Mouse (Mus musculus): Measurements from ENCODE around the gene Trem2. TPM values are rescaled to one million over a fixed set of nuclear protein-coding genes. Genes with fewer than 3 reads are reported as not detected.
"Not testable (repeated sequence)": the region's sequence is repeated elsewhere in the genome, so short reads cannot be mapped to it uniquely, and the experiment has no call there.

Trem2 gene
- under 1 TPM in 1 of 2 experiments, not detected in 1; 0.83 TPM for total RNA-seq (2021)
- long read RNA-seq, experiment 1: 0 reads
- long read RNA-seq, experiment 2: 0 reads

DNA sequence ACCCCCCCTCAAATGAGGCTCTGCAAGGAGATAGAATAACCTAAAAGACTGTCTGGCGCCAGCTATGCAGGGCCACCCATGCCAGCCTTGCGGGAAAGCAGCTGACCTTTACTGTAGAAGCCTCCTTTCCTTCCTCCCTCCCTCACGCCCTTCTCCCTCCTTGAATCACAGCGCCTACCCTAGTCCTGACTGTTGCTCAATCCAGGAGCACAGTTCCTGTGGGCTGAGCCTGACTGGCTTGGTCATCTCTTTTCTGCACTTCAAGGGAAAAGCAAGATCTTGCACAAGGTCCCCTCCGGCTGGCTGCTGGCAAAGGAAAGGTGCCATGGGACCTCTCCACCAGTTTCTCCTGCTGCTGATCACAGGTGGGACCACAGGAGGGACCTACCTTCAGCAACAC is at the start of gene Trem2:
TSS of gene Trem2 (plus strand) at position 171 of the 400 bp plus-strand sequence.
- DNase-seq: no peak

DNA sequence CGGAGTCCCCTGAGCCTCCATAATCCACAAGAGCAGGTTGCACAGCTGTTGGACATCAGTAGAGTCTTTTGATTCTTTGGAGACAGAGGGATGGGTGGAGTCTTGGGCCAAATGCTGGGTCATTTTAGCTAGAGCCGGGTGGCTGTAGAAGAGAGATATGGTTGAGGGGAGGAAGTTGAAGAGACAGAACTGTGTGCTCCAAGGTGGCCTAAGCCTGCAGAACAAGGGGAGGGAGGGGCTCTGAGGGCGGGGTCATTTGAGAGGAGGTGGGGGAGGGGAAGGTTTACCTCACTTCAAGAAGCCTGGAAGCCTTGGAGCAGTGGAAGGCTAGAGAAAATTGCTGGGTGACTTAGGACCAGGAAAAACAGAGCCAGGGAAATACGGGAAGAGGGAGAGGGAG is 47.0 kb upstream of the Trem2 start, which contains the start of gene Treml2:
TSS of gene Treml2 (plus strand) at position 296 of the 400 bp plus-strand sequence.
- DNase-seq: no peak

DNA sequence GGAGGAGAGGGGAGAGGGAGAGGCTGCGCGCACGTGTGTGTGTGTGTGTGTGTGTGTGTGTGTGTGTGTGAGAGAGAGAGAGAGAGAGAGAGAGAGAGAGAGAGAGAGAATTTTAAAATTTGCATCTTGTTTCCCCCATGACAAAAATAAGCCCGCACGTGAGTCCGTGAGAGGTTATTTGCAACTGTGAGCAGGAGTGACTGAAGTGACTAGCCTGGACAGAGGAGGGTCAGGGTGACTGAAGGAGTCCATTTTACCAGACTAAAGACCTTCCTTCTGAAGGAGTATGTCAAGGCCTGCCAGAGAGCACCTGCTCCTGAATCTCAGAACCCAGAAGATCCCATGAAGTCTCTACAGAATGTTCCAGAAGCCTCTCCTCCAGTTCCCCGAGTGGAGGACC is 46.4 kb upstream of the Trem2 start:
- no peak for DNase-seq

DNA sequence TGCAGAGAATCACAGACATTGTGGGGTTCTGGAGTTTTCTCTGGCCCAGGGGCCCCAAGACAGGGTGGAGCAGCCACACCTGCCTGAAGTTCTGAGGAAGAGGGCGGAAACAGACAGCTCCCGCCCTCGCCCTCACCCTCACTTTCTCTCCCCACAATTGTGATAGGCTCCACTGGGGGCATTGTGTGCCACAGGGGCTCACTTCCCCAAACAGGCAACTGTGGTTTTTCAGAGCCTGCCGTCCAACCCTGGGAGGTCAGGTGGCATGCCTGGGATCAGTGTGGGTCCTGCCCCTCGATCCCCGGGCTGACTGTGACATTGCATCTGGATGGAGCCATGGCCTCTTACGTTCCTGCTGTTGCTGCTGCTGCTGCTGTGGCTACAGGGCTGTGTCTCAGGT is 46.0 kb upstream of the Trem2 start:
- no peak for DNase-seq

DNA sequence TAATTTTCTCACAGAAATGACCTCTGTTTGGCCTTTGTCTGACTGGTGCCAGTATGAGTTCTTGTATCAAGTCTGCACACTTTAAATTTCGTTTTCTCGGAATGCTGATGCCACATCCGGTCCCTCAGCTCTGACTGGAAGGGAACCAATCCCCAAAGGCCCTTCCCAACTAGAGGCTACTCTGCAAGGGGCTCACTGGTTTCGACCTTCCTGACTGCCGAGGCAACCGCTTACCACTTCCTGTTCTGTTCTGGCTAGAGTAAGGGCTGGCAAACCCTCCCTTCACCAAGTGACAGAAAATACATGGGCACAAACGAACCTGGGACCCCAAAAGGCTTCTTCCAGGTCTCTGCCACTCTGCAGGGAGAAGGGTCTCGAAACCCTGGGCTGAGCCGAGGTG is 45.3 kb upstream of the Trem2 start:
- no peak for DNase-seq

DNA sequence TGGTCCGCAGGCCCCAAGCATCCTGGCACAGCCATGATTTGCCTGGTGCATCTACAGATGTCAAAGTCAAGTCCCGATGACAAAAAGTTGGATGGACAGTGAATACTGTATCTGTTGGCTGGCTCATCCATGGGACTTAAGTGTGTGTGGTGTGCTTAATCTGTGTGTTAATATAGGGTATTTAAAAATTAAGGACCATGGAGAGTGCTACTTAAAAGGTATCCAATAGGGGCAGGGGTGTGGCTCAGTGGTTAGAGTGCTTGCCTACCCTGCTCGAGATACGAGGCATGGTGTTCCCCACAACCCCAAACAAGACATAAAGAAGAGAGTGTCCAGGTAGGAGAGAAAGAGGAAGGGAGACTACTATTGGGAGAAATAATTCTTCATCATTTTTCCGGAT is 44.4 kb upstream of the Trem2 start:
- DNase-seq: no peak

DNA sequence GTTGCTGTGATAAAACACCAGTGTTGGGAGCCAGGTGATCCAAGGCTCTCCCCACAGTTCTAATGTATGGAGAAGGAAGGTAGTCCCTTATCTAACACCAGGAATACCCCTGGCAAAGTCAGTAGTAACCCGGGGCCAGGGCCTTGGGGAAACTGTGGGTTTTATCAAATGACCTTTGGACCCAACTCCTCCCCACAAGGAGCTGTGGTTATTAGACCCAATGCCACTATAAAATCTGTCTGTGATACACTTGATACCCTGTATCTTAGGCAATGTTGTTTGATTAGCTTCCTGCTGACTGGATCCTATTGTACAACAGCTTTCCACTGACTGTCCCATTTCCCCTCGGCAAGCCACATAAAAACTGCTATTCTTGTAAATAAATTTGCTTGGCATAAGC is 34.1 kb upstream of the Trem2 start:
- no peak for DNase-seq

DNA sequence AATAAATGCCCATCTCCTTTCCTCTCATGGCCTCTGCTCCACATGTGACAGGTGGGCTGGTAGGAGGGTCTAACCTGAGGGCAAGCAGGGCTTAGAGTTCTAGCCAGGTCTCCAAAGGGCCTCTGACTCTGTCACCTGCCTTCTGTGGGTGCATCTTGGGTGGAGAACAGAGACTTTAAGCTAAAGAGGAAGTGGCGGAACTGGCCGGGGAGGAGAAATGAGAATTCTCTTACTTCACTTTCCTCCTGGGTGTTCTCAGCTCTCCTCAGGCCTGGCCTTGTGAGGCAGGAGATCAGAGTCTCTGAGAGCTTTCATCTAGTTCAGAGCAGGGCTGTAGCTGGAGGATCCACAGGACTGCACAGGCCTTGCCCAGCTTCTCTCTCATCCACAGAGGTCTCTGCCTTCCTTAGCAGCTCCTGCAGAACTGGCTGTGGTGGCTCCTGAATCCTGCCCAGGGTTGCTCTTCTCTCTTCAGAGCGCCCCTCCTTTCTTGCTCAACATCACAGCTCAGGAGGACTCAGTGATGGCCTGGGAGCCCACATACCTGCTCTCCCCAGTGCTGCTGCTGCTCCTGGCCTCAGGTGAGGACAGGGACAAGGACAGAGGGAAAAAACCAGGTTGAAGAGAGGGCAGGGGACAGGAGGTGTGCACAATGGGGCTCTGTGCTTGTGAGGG is 30.2 kb upstream of the Trem2 start, which contains the start of gene B430306N03Rik:
TSS of gene B430306N03Rik (plus strand) at position 237 of the 675 bp plus-strand sequence.
- not testable (repeated sequence) for DNase-seq

DNA sequence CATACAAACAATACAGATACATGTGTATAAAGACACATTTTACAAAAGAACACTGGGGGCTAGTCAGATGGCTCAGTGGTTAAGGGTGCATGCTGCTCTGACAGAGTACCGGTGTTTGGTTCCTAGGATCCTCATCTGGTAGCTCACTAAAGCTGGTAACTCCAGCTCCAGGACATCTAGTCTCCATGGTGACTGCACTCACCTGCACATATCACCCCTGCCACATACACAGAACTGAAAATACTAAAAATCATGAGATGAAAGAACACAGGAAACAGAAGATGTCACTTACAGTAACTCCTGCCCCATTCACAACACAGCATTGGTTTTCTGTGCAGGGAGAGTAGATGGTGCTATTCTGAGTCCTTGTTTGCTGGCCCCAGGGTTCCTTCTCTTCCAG is 27.5 kb upstream of the Trem2 start:
- no peak for DNase-seq

DNA sequence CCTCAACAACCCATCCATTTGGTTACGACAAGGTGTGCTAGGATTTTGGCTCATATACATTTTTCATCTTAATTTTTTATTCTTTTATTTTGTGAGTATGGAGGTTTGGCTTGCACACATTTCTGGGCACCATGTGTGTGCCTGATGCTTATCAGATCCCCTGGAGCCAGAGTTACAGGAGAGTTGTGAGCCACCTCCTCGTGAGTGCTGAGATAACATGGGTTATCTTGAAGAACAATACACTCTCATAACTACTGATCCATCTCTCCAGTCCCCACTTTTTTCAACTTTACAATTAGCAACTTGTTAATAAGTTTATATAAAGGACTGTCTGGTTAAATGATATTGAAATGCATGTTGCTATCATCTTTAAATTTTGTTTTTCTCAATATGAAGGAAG is 24.9 kb upstream of the Trem2 start:
- no peak for DNase-seq

DNA sequence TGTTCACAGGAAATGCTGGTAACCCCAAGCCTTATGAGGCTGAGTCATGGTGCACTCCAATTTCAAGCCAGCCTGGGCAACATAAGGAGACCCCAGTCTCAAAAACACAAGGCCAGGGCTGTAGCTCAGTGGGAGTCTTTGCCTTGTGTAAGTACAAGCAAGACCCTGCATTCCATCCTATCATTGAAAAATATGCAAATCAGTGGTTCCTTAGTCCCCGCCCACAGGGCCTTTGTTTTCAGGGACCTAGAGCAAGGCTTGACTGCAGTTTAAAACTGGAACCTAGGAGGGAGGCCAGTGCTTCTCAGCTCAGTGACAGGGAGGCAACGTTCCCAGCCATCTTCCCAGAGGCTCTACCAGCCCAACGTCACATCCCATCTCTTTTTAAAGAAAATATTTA is 23.0 kb upstream of the Trem2 start:
- no peak for DNase-seq

DNA sequence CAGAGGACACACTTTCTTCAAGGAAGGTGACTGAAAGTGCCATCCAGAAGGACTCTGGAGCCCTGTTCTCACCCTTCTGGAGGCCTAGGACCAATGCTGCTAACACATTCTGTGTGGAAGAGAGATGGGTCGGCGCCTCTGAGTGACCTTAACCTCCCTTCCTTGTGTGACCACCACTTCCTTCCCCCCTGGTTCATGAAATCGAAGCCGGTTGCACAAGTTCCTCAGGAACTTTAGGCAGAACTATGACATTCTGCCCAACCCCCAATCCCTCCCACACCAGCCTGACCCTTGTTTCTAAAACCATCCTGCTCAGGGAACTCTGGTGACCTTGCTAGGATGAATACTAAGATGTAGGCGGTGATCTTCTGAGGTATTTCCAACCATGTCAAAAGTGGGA is 21.9 kb upstream of the Trem2 start:
- no peak for DNase-seq

DNA sequence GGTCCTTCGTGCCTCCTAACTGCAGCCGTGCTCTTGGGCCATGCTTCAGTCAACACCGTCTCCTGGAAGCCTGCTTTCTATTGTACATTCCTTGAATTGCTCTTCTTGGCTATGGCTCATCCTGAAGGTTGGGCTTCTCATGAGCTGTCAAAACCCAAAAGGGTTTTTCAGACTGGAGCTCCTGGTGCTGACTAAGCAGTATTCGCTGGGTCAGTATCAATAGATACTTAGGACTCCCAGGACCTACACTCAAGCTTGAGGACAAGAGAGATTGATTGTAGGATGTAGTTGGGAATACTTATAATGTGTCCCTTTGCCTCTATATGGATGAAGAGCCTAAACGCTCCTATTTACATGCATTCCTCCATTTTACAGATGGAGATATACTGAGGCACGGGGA is 21.1 kb upstream of the Trem2 start:
- no peak for DNase-seq

DNA sequence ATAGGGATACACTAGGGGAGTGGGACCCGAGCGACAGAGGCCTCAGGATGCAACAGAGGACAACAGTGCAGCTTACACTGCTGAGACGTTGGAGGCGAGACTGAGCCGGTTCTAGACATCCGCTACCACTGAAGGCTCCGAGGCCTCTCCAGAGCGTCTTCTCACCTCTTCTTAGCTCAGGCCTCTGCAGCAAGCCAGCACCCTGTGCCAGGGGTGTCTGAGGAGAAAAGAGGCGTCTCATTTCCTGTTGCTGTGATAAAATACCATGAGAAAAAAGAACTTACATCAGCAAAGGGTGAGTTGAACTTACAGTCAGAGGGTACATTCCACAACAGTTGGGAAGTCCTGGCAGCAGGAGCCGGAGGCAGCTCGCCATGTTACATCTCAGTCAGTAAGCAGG is 20.6 kb upstream of the Trem2 start:
- DNase-seq: no peak

DNA sequence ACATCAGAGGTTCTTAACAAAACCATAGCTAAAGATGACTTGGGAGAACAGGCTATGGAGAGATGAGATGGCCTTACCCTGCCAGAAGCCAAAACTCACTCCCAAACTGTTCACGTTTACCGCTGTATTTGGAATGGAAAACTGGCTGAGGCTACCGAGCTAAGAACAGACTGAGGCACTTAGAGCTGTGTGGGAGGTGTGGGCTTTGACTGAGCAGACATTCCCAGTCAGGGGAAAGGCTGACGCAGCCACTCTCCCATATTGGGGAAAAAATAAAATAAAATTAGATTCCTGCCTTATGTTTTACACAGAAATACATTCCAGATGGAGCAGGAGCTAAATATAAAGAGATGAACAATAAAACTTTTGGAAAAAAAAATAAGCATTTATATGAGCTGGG is 19.5 kb upstream of the Trem2 start:
- DNase-seq: no peak

DNA sequence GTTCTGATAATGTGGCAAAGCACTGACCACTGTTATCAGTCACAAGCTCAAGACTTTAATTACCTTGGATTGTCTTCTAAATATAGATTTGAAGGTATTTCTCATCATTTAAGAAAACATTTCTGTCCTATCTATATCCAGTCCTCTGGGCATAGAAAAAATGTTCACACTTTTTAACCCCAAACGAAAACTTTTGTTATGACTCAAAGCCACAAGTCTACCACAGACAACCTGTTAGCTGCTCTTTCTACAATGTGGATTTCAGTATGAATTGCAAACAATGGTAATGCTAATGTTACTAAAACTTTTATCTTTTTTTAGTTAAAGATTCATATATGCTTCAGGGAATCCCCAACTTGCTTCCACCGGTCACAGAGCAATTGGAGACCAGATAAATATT is 13.7 kb upstream of the Trem2 start:
- no peak for DNase-seq

DNA sequence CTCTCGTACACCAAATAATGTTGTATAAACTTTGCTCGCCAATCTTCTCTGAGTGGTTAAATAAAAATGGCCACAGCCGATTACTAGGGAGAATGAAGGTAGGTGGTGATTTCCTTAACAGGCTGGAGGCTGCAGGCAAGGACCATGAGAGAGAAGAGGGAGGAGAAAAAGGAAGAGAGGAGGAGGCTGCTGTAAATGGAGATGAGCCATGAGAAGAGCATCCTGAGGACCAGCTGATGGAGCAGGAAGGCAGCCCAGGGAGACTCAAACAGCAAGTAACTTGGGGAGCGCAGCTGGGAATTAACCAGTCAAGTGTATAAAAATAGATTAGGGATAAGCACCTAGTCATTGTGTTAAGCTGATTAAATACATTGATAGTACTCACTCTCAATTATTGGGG is 12.0 kb upstream of the Trem2 start:
- no peak for DNase-seq

DNA sequence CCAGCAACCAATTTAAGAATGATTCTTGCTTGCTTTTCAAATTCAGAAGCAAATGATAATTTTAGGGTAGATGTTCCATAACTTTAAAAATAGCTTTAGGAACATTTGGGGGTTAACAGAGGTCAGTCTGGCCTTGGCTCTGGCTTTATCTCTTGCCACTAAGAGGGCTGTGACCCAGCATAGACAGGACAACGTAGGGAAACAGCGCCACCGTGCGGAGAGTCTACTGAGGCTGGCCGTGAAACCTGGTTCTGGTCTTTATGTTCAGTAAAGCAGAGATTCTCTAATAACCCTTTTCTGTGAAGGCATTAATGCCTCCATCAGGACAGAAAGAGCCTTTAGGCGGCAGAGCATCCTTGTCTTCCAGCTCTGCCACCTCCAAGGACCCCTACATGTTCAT is 9.3 kb upstream of the Trem2 start:
- DNase-seq: peak; percentile 30

DNA sequence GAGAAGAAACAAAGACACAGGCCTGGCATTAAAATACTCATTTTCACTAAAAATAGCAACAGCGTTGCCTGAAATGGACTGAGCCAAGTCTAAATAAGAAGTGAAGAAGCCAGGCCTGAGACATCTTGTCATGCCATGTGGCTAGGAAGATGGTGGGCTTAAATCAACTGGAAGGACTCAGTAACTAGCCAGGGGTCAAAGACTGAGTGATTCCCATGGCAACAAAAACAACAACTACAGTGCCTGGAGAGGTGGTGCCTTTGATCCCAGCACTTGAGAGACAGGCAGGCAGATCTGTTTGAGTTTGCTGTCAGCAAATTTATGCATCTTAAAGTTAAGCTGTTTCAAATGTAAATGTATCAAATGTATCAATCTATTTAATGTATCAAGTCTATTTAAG is 5.9 kb upstream of the Trem2 start:
- no peak for DNase-seq

DNA sequence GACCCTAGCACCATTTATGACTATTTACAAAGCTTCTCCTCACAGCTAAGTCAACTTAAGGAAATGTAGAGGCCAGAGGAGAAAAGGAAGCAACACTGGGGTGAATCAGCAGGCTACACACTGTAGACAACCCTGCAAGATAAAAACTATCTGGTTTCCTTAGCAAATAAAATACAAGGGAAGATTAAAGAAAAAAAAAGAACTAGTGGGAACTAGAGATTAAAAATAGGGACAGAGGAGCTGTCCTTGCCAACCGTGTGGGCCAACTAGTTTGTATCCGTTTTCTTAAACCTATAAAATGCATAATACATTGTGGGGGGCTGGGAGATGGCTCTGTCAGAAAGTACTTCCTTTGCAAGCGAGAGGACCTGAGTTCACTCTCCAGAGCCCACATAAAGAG is 4.3 kb upstream of the Trem2 start:
- DNase-seq: no peak

DNA sequence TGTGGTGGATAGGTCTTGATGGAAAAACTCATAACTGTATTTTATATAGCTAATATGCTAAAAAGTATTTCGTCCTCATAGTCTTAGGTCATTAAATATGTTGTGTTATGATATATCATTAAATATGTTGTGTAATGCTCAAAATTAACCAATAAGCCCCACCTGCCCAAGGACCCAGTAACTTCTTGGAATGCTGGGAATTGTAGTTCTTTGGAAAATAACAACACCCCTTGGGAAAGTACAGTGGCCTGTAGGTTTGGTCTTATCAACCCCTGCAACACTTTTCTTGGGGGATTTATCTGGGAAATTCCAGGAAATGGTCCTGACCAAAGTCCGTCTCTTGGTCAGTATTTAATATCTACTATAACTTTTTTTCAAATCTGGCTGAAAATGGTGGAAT is 3.1 kb upstream of the Trem2 start:
- no peak for DNase-seq

DNA sequence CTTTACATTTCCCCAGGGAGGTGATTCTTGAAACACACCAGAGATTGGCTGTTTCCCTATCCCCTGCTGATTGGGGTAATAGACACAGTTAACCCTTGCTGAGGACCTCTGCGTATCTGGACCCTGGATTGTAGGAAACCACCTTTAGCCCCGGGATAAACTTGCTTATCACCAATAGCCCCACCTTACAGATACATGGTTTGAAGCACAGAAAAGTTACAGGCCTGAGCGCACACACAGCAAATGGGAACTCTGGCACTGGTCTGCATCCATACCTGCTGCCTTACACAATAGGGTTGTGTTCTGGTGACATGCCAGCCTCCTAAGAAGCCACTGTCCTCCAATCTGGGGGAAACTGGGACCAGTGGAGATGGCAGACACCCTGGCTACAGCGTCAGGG is 377 bp upstream of the Trem2 start:
- DNase-seq: no peak

DNA sequence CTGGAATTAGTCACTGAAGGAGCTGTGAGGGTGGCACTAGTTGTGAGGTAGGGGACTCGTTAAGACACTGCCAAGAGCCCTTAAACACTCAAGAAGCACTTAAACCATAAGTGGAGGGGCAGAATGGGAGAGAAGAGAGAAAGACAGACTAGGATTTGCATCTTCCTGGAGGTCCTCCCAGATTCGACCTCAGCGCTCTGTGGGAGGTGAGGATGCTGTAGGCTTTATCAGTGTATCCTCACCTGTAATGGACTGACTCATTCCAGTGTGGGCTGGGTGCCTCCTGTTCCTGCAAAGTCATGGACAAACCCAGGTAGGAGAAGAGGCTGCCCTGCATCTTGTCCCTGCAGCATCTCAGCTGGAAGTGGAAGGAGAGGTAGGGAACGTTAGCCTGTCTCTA is 633 bp downstream of the Trem2 start:
- DNase-seq: no peak

DNA sequence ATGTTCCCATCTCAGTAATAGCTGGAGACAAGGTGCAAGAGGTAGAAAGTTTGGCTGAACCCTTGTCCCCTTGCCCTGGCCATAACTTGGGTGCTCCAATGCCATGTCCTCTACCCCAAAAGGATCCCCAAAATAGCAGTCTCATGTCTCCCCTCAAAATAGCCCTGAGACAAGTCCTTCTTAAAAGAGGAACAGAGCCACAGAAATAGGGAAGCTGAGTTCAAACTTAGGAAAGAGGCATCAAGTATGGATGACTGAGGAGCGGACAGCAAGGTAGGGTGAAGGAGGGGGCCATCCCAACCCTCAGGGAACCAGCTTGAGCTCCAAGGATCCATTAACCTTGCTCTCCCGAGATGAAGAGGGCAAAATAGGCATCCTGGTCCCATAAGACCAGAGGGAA is 1.1 kb downstream of the Trem2 start:
- no peak for DNase-seq
